Mouse (Mus musculus) heart, adult 2 months (tissue): ENCODE measurements at regions not wholly inside any gene's neighbourhood (a gene's known extent, or its start where the extent isn't known, plus 50 kb on each side); places are given as distances from the start of the nearest gene placed in this dataset.

Experiments
- CTCF ChIP-seq: fragments of 200-600 bp; IDR thresholded peaks from 2 replicates; pipeline ENCODE4 v1.8.1; 2022; ENCODE audit warnings: antibody characterized with exemption, mild to moderate bottlenecking, moderate library complexity
- EP300 ChIP-seq: fragments of 200-500 bp; IDR thresholded peaks from 2 replicates; pipeline ENCODE4 v1.6.1; 2011; ENCODE audit warnings: low read depth, low read length, control low read depth; ENCODE audit not compliant: insufficient read depth
- POLR2A ChIP-seq: fragments of 200-500 bp; IDR thresholded peaks from 2 replicates; pipeline ENCODE4 v1.6.1; 2011; ENCODE audit warnings: mild to moderate bottlenecking, low read depth, low read length, control low read depth; ENCODE audit not compliant: insufficient read depth

DNA sequence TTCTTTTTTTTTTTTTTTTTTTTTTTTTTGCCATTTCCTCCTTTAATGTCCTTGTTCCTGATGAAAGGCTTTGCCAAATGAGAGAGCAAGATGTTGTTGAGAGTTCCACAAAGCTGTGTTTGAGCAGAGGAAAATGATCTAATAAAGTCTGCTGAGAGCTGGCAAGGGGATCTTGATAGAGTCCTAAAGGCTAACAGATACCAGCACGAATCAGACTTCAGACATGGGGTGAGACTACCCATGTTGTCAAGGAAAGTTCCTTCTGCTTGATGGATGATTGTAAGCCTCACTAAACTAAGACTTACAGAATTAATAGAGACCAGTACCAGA lies 665.2 kb upstream of the Fam92a start:
- TF ChIP-seq CTCF (no peak), EP300 (no peak), POLR2A (no peak)
